Mouse (Mus musculus): Measurements from ENCODE around the gene Cd80. TPM values are rescaled to one million over a fixed set of nuclear protein-coding genes. Genes with fewer than 3 reads are reported as not detected.

Cd80 gene
- total and polyA plus RNA-seq, 3 experiments = 39.5 to 57.8 (median 46.2) TPM

DNA sequence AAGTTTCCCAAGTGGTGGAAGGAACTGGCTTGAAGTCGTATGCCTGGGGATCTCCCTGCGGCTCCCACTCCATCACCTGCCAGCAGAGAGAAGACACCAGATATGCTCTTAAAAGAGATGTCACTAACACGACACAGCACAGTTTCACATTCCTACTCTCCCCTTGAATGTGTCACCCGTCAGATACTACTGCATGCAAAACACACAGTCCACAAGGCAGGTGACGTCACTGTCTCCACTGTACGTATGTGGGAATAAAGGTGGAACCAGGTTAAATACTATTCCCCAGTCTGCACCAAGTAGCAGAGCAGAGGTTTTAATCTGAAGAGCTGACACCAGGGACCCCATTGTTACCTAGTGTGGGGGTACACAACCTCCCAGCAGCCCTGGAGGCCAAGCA lies 15.0 kb upstream of the Cd80 start:
- Histone ChIP-seq H3K4me1 (ENCODE audit: control insufficient read depth in 1 of 2, insufficient read depth in 2 of 2) (peaks cover 17 to 49% of the 10 kb centered on the region in 2 experiments), H3K36me3 (replicated peaks in 1 of 2; ENCODE audit: control insufficient read depth in 1 of 2, insufficient read depth in 1 of 2, low read length in 1 of 2) (peaks cover 11 to 26% of the 10 kb centered on the region in 2 experiments), H3K27me3 (replicated peaks) (no peaks in the 10 kb centered on the region), H3K4me3 (replicated peaks in 1 of 3; ENCODE audit: low read depth in 2 of 3, low read length in 2 of 3, poor library complexity in 1 of 3) (no peak overlapping the region), H3K27ac (ENCODE audit: insufficient read depth, low read depth) (no peak overlapping the region), H3K4me2 (ENCODE audit: insufficient read depth, low read depth, poor library complexity, severe bottlenecking) (peak overlapping the region; percentile 52; the same call in 1 of the 2 replicates), H3K9ac (ENCODE audit: insufficient read depth, low read depth) (no peak overlapping the region), H3K79me2 (replicated peaks; ENCODE audit: control insufficient read depth, extremely low read depth, insufficient read depth, poor library complexity, severe bottlenecking) (no peaks in the 10 kb centered on the region), H3K9me3 (replicated peaks; ENCODE audit: low read length) (peaks cover 7% of the 10 kb centered on the region)
- in situ Hi-C loops (cut with MboI; ENCODE audit: low pct_ligation_motif_present, low pct_unique_long_range_greater_than_20kb, low sequenced_read_pairs) (no loop called here), dilution Hi-C loops (cut with MboI; ENCODE audit: extremely low pct_ligation_motif_present, extremely low pct_unique_long_range_greater_than_20kb, low sequenced_read_pairs) (no loop called here)
- DNase-seq (ENCODE audit: extremely low read depth) = no peak
- no peak for TF ChIP-seq MAZ (IDR thresholded peaks at IDR 0.05; ENCODE audit: low read depth, low read length)
- TF ChIP-seq TCF12 (IDR thresholded peaks at IDR 0.05; ENCODE audit: low read depth, low read length) = no peak
- TF ChIP-seq POLR2A (IDR thresholded peaks at IDR 0.05; ENCODE audit: low read depth, low read length) = no peak
- 0 out of 2 replicates have a peak, but pooled peaks have one; percentile 39 for TF ChIP-seq MXI1 (IDR thresholded peaks at IDR 0.05; ENCODE audit: low read depth, low read length)
- TF ChIP-seq UBTF (IDR thresholded peaks at IDR 0.05; ENCODE audit: low read depth, low read length) = no peak
- TF ChIP-seq IRF4 (IDR thresholded peaks at IDR 0.05; ENCODE audit: low read depth, low read length) = peak; percentile 49; the same call in 1 of the 2 replicates
- no peak for TF ChIP-seq PAX5 (IDR thresholded peaks at IDR 0.05; ENCODE audit: low read length)
- no peak for TF ChIP-seq CHD1 (IDR thresholded peaks at IDR 0.05; ENCODE audit: low read depth, low read length)
- no peak for TF ChIP-seq ZNF384 (IDR thresholded peaks at IDR 0.05; ENCODE audit: low read depth, low read length)
- peak; percentile 55; the same call in 1 of the 2 replicates for TF ChIP-seq EP300 (IDR thresholded peaks at IDR 0.05; ENCODE audit: low read length)
- TF ChIP-seq SIN3A (IDR thresholded peaks at IDR 0.05; ENCODE audit: low read length) = no peak
- no peak for TF ChIP-seq RAD21 (IDR thresholded peaks at IDR 0.05; ENCODE audit: low read depth, low read length)
- TF ChIP-seq HCFC1 (IDR thresholded peaks at IDR 0.05; ENCODE audit: low read depth, low read length) = no peak
- TF ChIP-seq ZKSCAN1 (IDR thresholded peaks at IDR 0.05; ENCODE audit: borderline replicate concordance, low read depth, low read length) = no peak
- TF ChIP-seq CTCF (conservative IDR thresholded peaks at IDR 0.05 in 1 of 2, IDR thresholded peaks at IDR 0.05 in 1 of 2; ENCODE audit: low read depth in 2 of 2, low read length in 2 of 2) = no peak
- TF ChIP-seq ELF1 (IDR thresholded peaks at IDR 0.05; ENCODE audit: low read depth, low read length) = no peak
- TF ChIP-seq KAT2A (IDR thresholded peaks at IDR 0.05; ENCODE audit: insufficient replicate concordance, low read length) = no peak
- peak; percentile 53; the same call in 1 of the 2 replicates for TF ChIP-seq MEF2A (IDR thresholded peaks at IDR 0.05; ENCODE audit: borderline replicate concordance, low read depth, low read length)
- TF ChIP-seq E2F4 (IDR thresholded peaks at IDR 0.05; ENCODE audit: insufficient replicate concordance, low read depth, low read length) = no peak
- TF ChIP-seq GABPA (IDR thresholded peaks at IDR 0.05; ENCODE audit: insufficient replicate concordance, low read depth, low read length) = no peak
- peak; percentile 79 for TF ChIP-seq JUN (IDR thresholded peaks at IDR 0.05; ENCODE audit: insufficient read depth, low read depth, low read length)
- TF ChIP-seq RCOR1 (conservative IDR thresholded peaks at IDR 0.05; ENCODE audit: low read depth, low read length) = 0 out of 2 replicates have a peak, but pooled peaks have one; percentile 37
- TF ChIP-seq MYC (IDR thresholded peaks at IDR 0.05; ENCODE audit: low read depth, low read length) = no peak
- no peak for TF ChIP-seq USF1 (IDR thresholded peaks at IDR 0.05; ENCODE audit: low read depth, low read length)
- TF ChIP-seq ETS1 (conservative IDR thresholded peaks at IDR 0.05; ENCODE audit: low read depth, low read length) = peak; percentile 73
- TF ChIP-seq NRF1 (IDR thresholded peaks at IDR 0.05; ENCODE audit: low read depth, low read length) = no peak
- TF ChIP-seq JUND (conservative IDR thresholded peaks at IDR 0.05; ENCODE audit: low read depth, low read length) = peak; percentile 73
- TF ChIP-seq SMC3 (IDR thresholded peaks at IDR 0.05; ENCODE audit: low read depth, low read length) = peak; percentile 16; the same call in 1 of the 2 replicates
- TF ChIP-seq MAX (IDR thresholded peaks at IDR 0.05; ENCODE audit: low read length) = no peak; the same call in 1 of the 2 replicates
- no peak for TF ChIP-seq MAFK (IDR thresholded peaks at IDR 0.05; ENCODE audit: insufficient replicate concordance, low read length)
- no peak for TF ChIP-seq ZMIZ1 (IDR thresholded peaks at IDR 0.05; ENCODE audit: low read depth, low read length)
- TF ChIP-seq ZC3H11A (IDR thresholded peaks at IDR 0.05; ENCODE audit: low read depth, low read length) = no peak
- peak; percentile 83 for TF ChIP-seq BHLHE40 (IDR thresholded peaks at IDR 0.05; ENCODE audit: low read depth, low read length)
- no peak for TF ChIP-seq NELFE (IDR thresholded peaks at IDR 0.05; ENCODE audit: low read depth, low read length)
- 0 out of 2 replicates have a peak, but pooled peaks have one; percentile 3 for TF ChIP-seq CHD2 (IDR thresholded peaks at IDR 0.05; ENCODE audit: low read length)
- no peak for TF ChIP-seq TBP (conservative IDR thresholded peaks at IDR 0.05; ENCODE audit: low read depth, low read length)
- no peak for TF ChIP-seq USF2 (conservative IDR thresholded peaks at IDR 0.05; ENCODE audit: low read depth, low read length)
- no peak for TF ChIP-seq POLR2AphosphoS2 (IDR thresholded peaks at IDR 0.05; ENCODE audit: low read depth, low read length)
